Mouse (Mus musculus): ENCODE data around the gene Coro1c. TPM values are rescaled to one million over a fixed set of nuclear protein-coding genes. Genes with fewer than 3 reads are reported as not detected.

The Coro1c gene
- polyA plus RNA-seq, 1 experiment, result 2.0 TPM

GRCm38 (mm10) chr5:113871903-113872548, 36.5 kb downstream of the Coro1c start:
- Histone ChIP-seq H3K9me3 (ENCODE audit: control insufficient read depth, low read length) (peaks cover 4% of the 10 kb centered on the region; the same call in 1 of the 2 replicates), H3K4me3 (replicated peaks) (no peak overlapping the region), H3K27me3 (ENCODE audit: control insufficient read depth) (no peaks in the 10 kb centered on the region), H3K36me3 (ENCODE audit: control insufficient read depth) (peaks cover 22% of the 10 kb centered on the region), H3K4me1 (ENCODE audit: control insufficient read depth) (peaks cover 25% of the 10 kb centered on the region)
- TF ChIP-seq TAL1 (IDR thresholded peaks at IDR 0.05; ENCODE audit: low read length) (no peak), GATA1 (IDR thresholded peaks at IDR 0.05; ENCODE audit: low read length) (no peak)

- Histone ChIP-seq H3K4me1 (ENCODE audit: control insufficient read depth) (peaks cover 31% of the 10 kb centered on the region), H3K36me3 (ENCODE audit: control insufficient read depth) (peaks cover 11% of the 10 kb centered on the region), H3K27me3 (ENCODE audit: control insufficient read depth) (no peaks in the 10 kb centered on the region), H3K4me3 (replicated peaks) (no peak overlapping the region), H3K9me3 (ENCODE audit: control insufficient read depth, low read length) (no peaks in the 10 kb centered on the region; the same call in 1 of the 2 replicates)
- TF ChIP-seq GATA1 (IDR thresholded peaks at IDR 0.05; ENCODE audit: low read length) (no peak), TAL1 (IDR thresholded peaks at IDR 0.05; ENCODE audit: low read length) (no peak)
These were observed 38.0 kb downstream of the Coro1c start for GRCm38 (mm10) chr5:113870393-113871040.

GRCm38 (mm10) chr5:113869132-113869531, 39.4 kb downstream of the Coro1c start:
- Histone ChIP-seq H3K9me3 (ENCODE audit: control insufficient read depth, low read length) (no peaks in the 10 kb centered on the region), H3K36me3 (ENCODE audit: control insufficient read depth) (peaks cover 16% of the 10 kb centered on the region), H3K27me3 (ENCODE audit: control insufficient read depth) (no peaks in the 10 kb centered on the region), H3K4me1 (ENCODE audit: control insufficient read depth) (peaks cover 42% of the 10 kb centered on the region), H3K4me3 (replicated peaks) (no peak overlapping the region)
- no peak for TF ChIP-seq TAL1 (IDR thresholded peaks at IDR 0.05; ENCODE audit: low read length)
- no peak for TF ChIP-seq GATA1 (IDR thresholded peaks at IDR 0.05; ENCODE audit: low read length)

GRCm38 (mm10) chr5:113864992-113865391, 43.6 kb downstream of the Coro1c start:
- no peak overlapping the region for H3K4me3 ChIP-seq (replicated peaks)
- H3K4me1 ChIP-seq (ENCODE audit: control insufficient read depth), result peaks cover 25% of the 10 kb centered on the region
- peaks cover 43% of the 10 kb centered on the region for H3K36me3 ChIP-seq (ENCODE audit: control insufficient read depth)
- TF ChIP-seq GATA1 (IDR thresholded peaks at IDR 0.05; ENCODE audit: low read length), result no peak
- TF ChIP-seq TAL1 (IDR thresholded peaks at IDR 0.05; ENCODE audit: low read length), result no peak
- H3K27me3 ChIP-seq (ENCODE audit: control insufficient read depth), result no peaks in the 10 kb centered on the region
- H3K9me3 ChIP-seq (ENCODE audit: control insufficient read depth, low read length), result no peaks in the 10 kb centered on the region; the same call in 1 of the 2 replicates

GRCm38 (mm10) chr5:113863994-113864393, 44.6 kb downstream of the Coro1c start:
- Histone ChIP-seq H3K27me3 (ENCODE audit: control insufficient read depth) (no peaks in the 10 kb centered on the region), H3K4me3 (replicated peaks) (no peak overlapping the region), H3K4me1 (ENCODE audit: control insufficient read depth) (peaks cover 29% of the 10 kb centered on the region), H3K36me3 (ENCODE audit: control insufficient read depth) (peaks cover 46% of the 10 kb centered on the region), H3K9me3 (ENCODE audit: control insufficient read depth, low read length) (no peaks in the 10 kb centered on the region; the same call in 1 of the 2 replicates)
- TF ChIP-seq TAL1 (IDR thresholded peaks at IDR 0.05; ENCODE audit: low read length) (no peak), GATA1 (IDR thresholded peaks at IDR 0.05; ENCODE audit: low read length) (no peak)

- no peaks in the 10 kb centered on the region for H3K27me3 ChIP-seq (ENCODE audit: control insufficient read depth)
- H3K9me3 ChIP-seq (ENCODE audit: control insufficient read depth, low read length), result no peaks in the 10 kb centered on the region; the same call in 1 of the 2 replicates
- peaks cover 33% of the 10 kb centered on the region for H3K4me1 ChIP-seq (ENCODE audit: control insufficient read depth)
- no peak overlapping the region for H3K4me3 ChIP-seq (replicated peaks)
- H3K36me3 ChIP-seq (ENCODE audit: control insufficient read depth), result peaks cover 51% of the 10 kb centered on the region
- TF ChIP-seq GATA1 (IDR thresholded peaks at IDR 0.05; ENCODE audit: low read length) (no peak), TAL1 (IDR thresholded peaks at IDR 0.05; ENCODE audit: low read length) (no peak)
These were observed 46.1 kb downstream of the Coro1c start for GRCm38 (mm10) chr5:113862418-113862817.

GRCm38 (mm10) chr5:113861294-113861693, 47.3 kb downstream of the Coro1c start:
- Histone ChIP-seq H3K9me3 (ENCODE audit: control insufficient read depth, low read length) (no peaks in the 10 kb centered on the region; the same call in 1 of the 2 replicates), H3K27me3 (ENCODE audit: control insufficient read depth) (no peaks in the 10 kb centered on the region), H3K4me1 (ENCODE audit: control insufficient read depth) (peaks cover 29% of the 10 kb centered on the region), H3K36me3 (ENCODE audit: control insufficient read depth) (peaks cover 54% of the 10 kb centered on the region), H3K4me3 (replicated peaks) (no peak overlapping the region)
- no peak for TF ChIP-seq TAL1 (IDR thresholded peaks at IDR 0.05; ENCODE audit: low read length)
- no peak for TF ChIP-seq GATA1 (IDR thresholded peaks at IDR 0.05; ENCODE audit: low read length)

GRCm38 (mm10) chr5:113858971-113859370, 49.6 kb downstream of the Coro1c start:
- Histone ChIP-seq H3K4me3 (replicated peaks) (no peak overlapping the region), H3K36me3 (ENCODE audit: control insufficient read depth) (peaks cover 53% of the 10 kb centered on the region), H3K27me3 (ENCODE audit: control insufficient read depth) (no peaks in the 10 kb centered on the region), H3K4me1 (ENCODE audit: control insufficient read depth) (peaks cover 17% of the 10 kb centered on the region), H3K9me3 (ENCODE audit: control insufficient read depth, low read length) (no peaks in the 10 kb centered on the region; the same call in 1 of the 2 replicates)
- TF ChIP-seq GATA1 (IDR thresholded peaks at IDR 0.05; ENCODE audit: low read length) (no peak), TAL1 (IDR thresholded peaks at IDR 0.05; ENCODE audit: low read length) (no peak)

- TF ChIP-seq GATA1 (IDR thresholded peaks at IDR 0.05; ENCODE audit: low read length) (no peak), TAL1 (IDR thresholded peaks at IDR 0.05; ENCODE audit: low read length) (no peak)
- Histone ChIP-seq H3K36me3 (ENCODE audit: control insufficient read depth) (peaks cover 50% of the 10 kb centered on the region), H3K4me1 (ENCODE audit: control insufficient read depth) (peaks cover 14% of the 10 kb centered on the region), H3K27me3 (ENCODE audit: control insufficient read depth) (no peaks in the 10 kb centered on the region), H3K9me3 (ENCODE audit: control insufficient read depth, low read length) (no peaks in the 10 kb centered on the region; the same call in 1 of the 2 replicates), H3K4me3 (replicated peaks) (no peak overlapping the region)
These were observed 50.0 kb downstream of the Coro1c start for GRCm38 (mm10) chr5:113858550-113858949.
